Mouse (Mus musculus): ENCODE results near the gene Rbfox3. TPM values are rescaled to one million over a fixed set of nuclear protein-coding genes. Genes with fewer than 3 reads are reported as not detected.
A peak's percentile ranks its signal among the peaks of the same experiment; 100 is the strongest.

The Rbfox3 gene
- total and polyA plus RNA-seq, 2 experiments from 2014 or later: 60.3 to 73.3 TPM

- no peak overlapping the region for H3K9ac ChIP-seq (replicated peaks; ENCODE audit: low read length, poor library complexity, severe bottlenecking)
- H3K4me1 ChIP-seq (ENCODE audit: insufficient read depth, low read length): no peaks in the 10 kb centered on the region
- 63% methylated on average over 8 of the region's 8 CpGs for WGBS
- H3K36me3 ChIP-seq (ENCODE audit: insufficient read depth, low read length): peaks cover 6% of the 10 kb centered on the region; the same call in 1 of the 2 replicates
- ATAC-seq (ENCODE audit: low FRiP score) (no peak), DNase-seq (ENCODE audit: low spot score) (no peak)
- no peak overlapping the region for H3K4me2 ChIP-seq (ENCODE audit: low read depth, low read length, poor library complexity, severe bottlenecking)
- no peaks in the 10 kb centered on the region for H3K9me3 ChIP-seq (ENCODE audit: low read length)
- no peak overlapping the region for H3K4me3 ChIP-seq (ENCODE audit: low read depth, low read length)
- TF ChIP-seq CTCF (IDR thresholded peaks at IDR 0.05): peak; percentile 66
- H3K27me3 ChIP-seq (ENCODE audit: insufficient read depth, low read length): no peaks in the 10 kb centered on the region
- H3K27ac ChIP-seq (ENCODE audit: low read depth, low read length): no peak overlapping the region
These were observed 423.0 kb downstream of the Rbfox3 start for GRCm38 (mm10) chr11:118488191-118488906.

DNA sequence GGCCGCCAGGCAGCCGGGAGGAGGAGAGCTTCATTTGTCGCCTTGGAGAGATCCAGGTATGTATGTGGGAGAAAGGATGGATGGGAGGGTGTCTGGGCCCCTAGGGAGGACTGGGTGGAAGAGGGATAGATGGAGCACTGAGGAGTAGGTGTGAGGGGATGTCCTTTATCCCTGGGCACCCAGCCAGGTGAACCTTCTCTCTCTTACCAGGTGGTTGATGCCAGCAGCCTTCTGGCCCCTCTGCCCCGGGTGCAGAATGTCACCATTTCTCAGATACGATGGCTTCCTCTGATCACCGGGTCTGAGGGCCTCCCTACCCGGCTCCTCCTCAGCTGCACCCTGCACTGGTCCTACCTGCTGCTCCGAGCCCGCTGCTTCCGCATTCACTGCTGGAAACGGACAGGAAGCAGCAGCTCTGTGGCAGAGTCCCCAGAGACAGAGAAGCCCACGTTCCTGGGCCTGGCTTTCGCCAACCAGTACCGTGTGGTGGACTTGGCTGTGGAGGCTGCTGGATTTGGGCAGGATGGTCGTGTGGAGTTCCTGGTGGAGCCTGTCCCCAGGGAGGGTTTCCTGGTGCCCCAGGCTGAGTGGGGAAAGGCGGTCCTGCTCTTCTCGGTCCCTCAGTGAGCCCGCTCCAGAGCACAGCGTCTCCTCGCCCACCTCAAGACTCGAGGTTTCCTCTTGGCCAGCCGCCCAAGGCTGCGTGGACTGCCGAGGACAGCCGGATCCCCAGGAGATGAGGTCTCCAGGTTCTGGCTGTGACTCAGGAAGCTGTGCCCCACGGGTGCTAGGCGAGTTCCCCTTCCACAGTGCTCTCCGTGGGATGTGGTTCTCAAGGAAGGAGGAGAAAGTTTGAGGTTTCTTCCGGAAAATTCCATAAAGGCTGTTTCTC lies 424.3 kb downstream of the Rbfox3 start:
- H3K27ac ChIP-seq (ENCODE audit: low read depth, low read length): no peak overlapping the region
- H3K9ac ChIP-seq (replicated peaks; ENCODE audit: low read length, poor library complexity, severe bottlenecking): no peak overlapping the region
- DNase-seq (ENCODE audit: low spot score) (no peak), ATAC-seq (ENCODE audit: low FRiP score) (no peak)
- no peaks in the 10 kb centered on the region for H3K9me3 ChIP-seq (ENCODE audit: low read length)
- no peaks in the 10 kb centered on the region for H3K4me1 ChIP-seq (ENCODE audit: insufficient read depth, low read length)
- no peak for TF ChIP-seq CTCF (IDR thresholded peaks at IDR 0.05)
- H3K36me3 ChIP-seq (ENCODE audit: insufficient read depth, low read length): peaks cover 6% of the 10 kb centered on the region; the same call in 1 of the 2 replicates
- H3K27me3 ChIP-seq (ENCODE audit: insufficient read depth, low read length): no peaks in the 10 kb centered on the region
- H3K4me2 ChIP-seq (ENCODE audit: low read depth, low read length, poor library complexity, severe bottlenecking): no peak overlapping the region
- 86% methylated on average over 29 of the region's 29 CpGs for WGBS
- no peak overlapping the region for H3K4me3 ChIP-seq (ENCODE audit: low read depth, low read length)

DNA sequence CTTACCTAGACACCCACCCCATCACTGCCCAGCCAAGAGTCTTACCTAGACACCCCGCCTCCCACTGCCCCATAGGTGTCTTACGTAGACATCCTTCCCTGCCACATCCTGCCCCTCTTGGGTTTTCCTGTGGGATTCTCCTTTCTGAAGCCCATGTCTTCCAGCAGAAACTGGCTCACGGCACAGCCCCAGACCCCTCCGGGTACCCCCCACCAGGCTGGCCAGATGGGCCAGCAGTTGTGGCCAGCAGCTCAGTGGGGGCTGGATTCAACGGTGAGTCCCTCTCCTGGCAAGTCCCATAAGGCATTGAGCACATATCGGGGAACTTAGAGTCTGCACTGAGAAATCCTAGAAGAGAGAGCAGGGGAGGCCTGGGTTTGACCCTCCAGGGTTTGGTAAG lies 425.1 kb downstream of the Rbfox3 start:
- Histone ChIP-seq H3K9me3 (ENCODE audit: low read length) (no peaks in the 10 kb centered on the region), H3K4me2 (ENCODE audit: low read depth, low read length, poor library complexity, severe bottlenecking) (no peak overlapping the region), H3K9ac (replicated peaks; ENCODE audit: low read length, poor library complexity, severe bottlenecking) (no peak overlapping the region), H3K27me3 (ENCODE audit: insufficient read depth, low read length) (no peaks in the 10 kb centered on the region), H3K27ac (ENCODE audit: low read depth, low read length) (no peak overlapping the region), H3K36me3 (ENCODE audit: insufficient read depth, low read length) (peaks cover 6% of the 10 kb centered on the region), H3K4me1 (ENCODE audit: insufficient read depth, low read length) (no peaks in the 10 kb centered on the region), H3K4me3 (ENCODE audit: low read depth, low read length) (no peak overlapping the region)
- DNase-seq (ENCODE audit: low spot score) (no peak), ATAC-seq (ENCODE audit: low FRiP score) (no peak)
- no peak for TF ChIP-seq CTCF (IDR thresholded peaks at IDR 0.05)
- WGBS: 83% methylated on average over 6 of the region's 6 CpGs

- H3K4me1 ChIP-seq (ENCODE audit: insufficient read depth, low read length): no peaks in the 10 kb centered on the region
- H3K9ac ChIP-seq (replicated peaks; ENCODE audit: low read length, poor library complexity, severe bottlenecking): no peak overlapping the region
- WGBS: 91% methylated on average over 3 of the region's 3 CpGs
- no peak for TF ChIP-seq CTCF (IDR thresholded peaks at IDR 0.05)
- H3K27me3 ChIP-seq (ENCODE audit: insufficient read depth, low read length): no peaks in the 10 kb centered on the region
- no peak for ATAC-seq (ENCODE audit: low FRiP score)
- no peak overlapping the region for H3K4me3 ChIP-seq (ENCODE audit: low read depth, low read length)
- no peak overlapping the region for H3K4me2 ChIP-seq (ENCODE audit: low read depth, low read length, poor library complexity, severe bottlenecking)
- no peak overlapping the region for H3K27ac ChIP-seq (ENCODE audit: low read depth, low read length)
- DNase-seq (ENCODE audit: low spot score): no peak
- peaks cover 6% of the 10 kb centered on the region for H3K36me3 ChIP-seq (ENCODE audit: insufficient read depth, low read length)
- H3K9me3 ChIP-seq (ENCODE audit: low read length): no peaks in the 10 kb centered on the region
These were observed 425.6 kb downstream of the Rbfox3 start for GRCm38 (mm10) chr11:118485780-118486179.

DNA sequence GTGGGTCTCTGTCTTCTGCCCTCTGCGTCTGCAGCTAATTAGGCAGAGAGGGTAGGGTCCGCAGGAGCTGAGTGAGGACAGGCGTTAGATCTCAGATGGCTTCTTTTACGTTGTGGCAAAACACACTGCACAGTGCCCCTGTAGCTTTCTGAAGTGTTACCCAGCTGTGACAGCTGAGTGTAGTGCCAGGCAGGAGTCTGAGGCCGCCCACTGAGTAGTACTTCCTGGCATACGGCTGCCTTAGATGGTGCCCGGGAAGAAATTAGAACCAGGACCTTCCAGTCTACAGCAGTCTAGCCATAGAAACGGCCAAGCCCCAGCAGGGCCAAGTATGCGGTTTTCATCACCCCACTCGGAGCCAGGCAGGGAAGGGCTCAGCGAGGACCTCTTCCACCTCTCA lies 426.1 kb downstream of the Rbfox3 start:
- WGBS: 79% methylated on average over 11 of the region's 11 CpGs

DNA sequence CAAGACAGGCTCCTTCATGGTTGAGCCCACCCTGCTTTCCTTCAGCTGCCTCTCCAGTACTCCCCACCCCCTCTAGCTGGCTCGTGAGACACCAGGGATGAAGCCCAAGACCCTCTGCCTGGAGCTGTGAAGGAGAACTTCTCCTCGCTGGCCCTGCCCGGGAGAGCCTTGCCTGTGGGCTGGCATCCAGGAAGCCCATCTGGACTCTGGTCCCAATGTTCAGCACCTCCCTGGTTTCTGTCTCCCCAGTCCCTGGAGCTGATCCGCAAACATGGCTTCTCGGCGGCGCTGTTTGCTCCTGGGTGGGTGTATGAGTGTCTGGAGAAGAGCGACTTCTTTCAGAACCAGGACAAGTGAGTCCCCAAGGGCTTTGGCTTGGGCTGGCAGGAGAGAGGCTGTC lies 427.2 kb downstream of the Rbfox3 start:
- Histone ChIP-seq H3K4me2 (ENCODE audit: low read depth, low read length, poor library complexity, severe bottlenecking) (no peak overlapping the region), H3K27ac (ENCODE audit: low read depth, low read length) (no peak overlapping the region), H3K9ac (replicated peaks; ENCODE audit: low read length, poor library complexity, severe bottlenecking) (no peak overlapping the region), H3K36me3 (ENCODE audit: insufficient read depth, low read length) (peaks cover 6% of the 10 kb centered on the region), H3K4me1 (ENCODE audit: insufficient read depth, low read length) (no peaks in the 10 kb centered on the region), H3K4me3 (ENCODE audit: low read depth, low read length) (no peak overlapping the region), H3K27me3 (ENCODE audit: insufficient read depth, low read length) (no peaks in the 10 kb centered on the region), H3K9me3 (ENCODE audit: low read length) (no peaks in the 10 kb centered on the region)
- no peak for ATAC-seq (ENCODE audit: low FRiP score)
- 87% methylated on average over 8 of the region's 8 CpGs for WGBS
- no peak for DNase-seq (ENCODE audit: low spot score)
- no peak for TF ChIP-seq CTCF (IDR thresholded peaks at IDR 0.05)

More for the DNA sequence above, 426.1 kb downstream of the Rbfox3 start:
- Histone ChIP-seq H3K27me3 (ENCODE audit: insufficient read depth, low read length) (no peaks in the 10 kb centered on the region), H3K27ac (ENCODE audit: low read depth, low read length) (no peak overlapping the region), H3K9ac (replicated peaks; ENCODE audit: low read length, poor library complexity, severe bottlenecking) (no peak overlapping the region), H3K36me3 (ENCODE audit: insufficient read depth, low read length) (peaks cover 6% of the 10 kb centered on the region), H3K4me2 (ENCODE audit: low read depth, low read length, poor library complexity, severe bottlenecking) (no peak overlapping the region), H3K9me3 (ENCODE audit: low read length) (no peaks in the 10 kb centered on the region), H3K4me3 (ENCODE audit: low read depth, low read length) (no peak overlapping the region), H3K4me1 (ENCODE audit: insufficient read depth, low read length) (no peaks in the 10 kb centered on the region)
- DNase-seq (ENCODE audit: low spot score) (no peak), ATAC-seq (ENCODE audit: low FRiP score) (no peak)
- no peak for TF ChIP-seq CTCF (IDR thresholded peaks at IDR 0.05)
